Mouse (Mus musculus): ENCODE results near the gene Irf8. TPM values are rescaled to one million over a fixed set of nuclear protein-coding genes. Genes with fewer than 3 reads are reported as not detected.
"Not testable (repeated sequence)": the region's sequence is repeated elsewhere in the genome, so short reads cannot be mapped to it uniquely, and the experiment has no call there.

Gene Irf8
- polyA plus RNA-seq, 1 experiment from 2014 or later, result 3.1 TPM

DNA sequence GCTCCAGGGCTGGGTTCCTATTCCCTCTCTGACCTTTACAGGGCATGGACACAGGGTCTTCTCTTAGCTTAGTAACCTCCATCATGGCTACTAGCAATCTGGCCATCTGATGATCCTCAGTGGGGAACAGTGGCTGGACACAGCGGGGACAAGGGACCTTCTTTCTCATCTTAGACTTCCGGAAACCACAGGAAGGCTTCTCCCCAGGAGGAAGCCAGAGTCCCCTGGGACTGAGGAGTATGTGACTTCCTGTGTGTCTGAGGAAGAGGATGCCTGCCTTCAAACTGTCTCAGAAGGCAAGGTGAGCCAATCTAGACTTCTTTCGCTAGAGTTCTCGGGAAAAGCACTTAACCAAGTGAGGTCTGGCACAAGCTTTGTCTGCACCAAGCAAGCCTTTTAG is 36.1 kb upstream of the Irf8 start:
- ATAC-seq (ENCODE audit: low FRiP score), result no peak
- Histone ChIP-seq H3K36me3 (replicated peaks) (no peaks in the 10 kb centered on the region), H3K27me3 (peaks cover 4% of the 10 kb centered on the region; the same call in 1 of the 2 replicates), H3K4me2 (no peak overlapping the region), H3K4me3 (replicated peaks) (no peak overlapping the region), H3K4me1 (no peaks in the 10 kb centered on the region), H3K9ac (no peak overlapping the region), H3K9me3 (no peaks in the 10 kb centered on the region), H3K27ac (no peak overlapping the region)
- WGBS, result 89% methylated on average over 4 of the region's 4 CpGs

DNA sequence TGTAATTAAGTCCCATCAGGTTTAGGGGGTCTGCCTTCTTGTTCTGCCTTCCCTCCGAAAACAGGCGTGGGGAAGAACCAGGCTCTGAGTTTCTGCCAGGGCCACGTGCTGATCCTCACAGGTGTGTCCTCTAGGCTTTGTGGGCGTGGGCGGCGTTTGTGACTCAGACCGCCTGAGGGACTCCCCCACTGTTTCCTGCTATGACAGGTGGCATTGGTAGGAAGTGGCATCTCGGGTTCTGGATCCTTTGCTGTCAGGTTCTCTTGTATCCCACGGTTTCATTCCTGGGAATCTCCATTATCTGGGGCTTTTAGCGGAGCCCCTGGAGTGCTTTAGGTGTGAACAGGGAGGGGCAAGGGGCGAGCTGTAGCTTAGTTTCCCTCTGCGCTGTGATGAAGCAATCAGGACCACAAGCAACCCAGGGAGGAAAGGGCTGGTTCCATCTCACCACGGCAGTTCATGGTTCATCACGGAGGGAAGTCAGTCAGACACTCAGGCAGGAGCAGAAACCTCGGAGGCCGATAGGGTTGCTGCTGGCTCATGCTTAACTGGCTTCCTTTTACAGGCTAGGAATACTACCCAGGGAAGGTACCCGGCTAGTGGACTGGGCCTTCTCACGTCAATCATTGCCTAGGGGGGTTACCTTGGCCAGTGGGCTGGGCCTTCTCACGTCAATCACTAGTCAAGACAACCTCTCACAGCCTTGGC is 34.2 kb upstream of the Irf8 start:
- no peaks in the 10 kb centered on the region for H3K9me3 ChIP-seq
- H3K9ac ChIP-seq, result no peak overlapping the region
- ATAC-seq (ENCODE audit: low FRiP score), result no peak
- H3K4me3 ChIP-seq (replicated peaks), result no peak overlapping the region
- H3K27me3 ChIP-seq, result no peaks in the 10 kb centered on the region
- no peak overlapping the region for H3K27ac ChIP-seq
- 71% methylated on average over 19 of the region's 19 CpGs for WGBS
- H3K36me3 ChIP-seq (replicated peaks), result no peaks in the 10 kb centered on the region
- H3K4me1 ChIP-seq, result no peaks in the 10 kb centered on the region
- no peak overlapping the region for H3K4me2 ChIP-seq

DNA sequence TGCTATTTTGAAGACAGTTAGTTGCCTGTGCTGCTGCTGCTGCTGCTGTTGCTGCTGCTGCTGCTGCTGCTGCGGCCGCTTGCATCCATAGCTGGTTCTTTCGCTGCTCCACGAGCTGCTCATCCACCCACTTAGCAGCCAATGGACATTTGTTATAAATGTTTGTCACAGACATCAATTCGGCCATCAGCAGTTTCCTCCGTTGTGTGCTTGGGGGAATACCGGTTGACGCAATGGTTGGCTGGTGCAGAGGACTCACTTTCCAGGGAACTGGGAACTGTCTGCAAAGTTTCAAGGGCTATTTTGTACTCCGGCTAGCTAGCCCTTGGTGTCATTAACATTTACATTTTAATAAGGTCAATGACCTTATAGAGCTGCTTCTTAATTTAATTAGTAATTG is 32.0 kb upstream of the Irf8 start:
- Histone ChIP-seq H3K9ac (no peak overlapping the region), H3K27me3 (no peaks in the 10 kb centered on the region), H3K9me3 (no peaks in the 10 kb centered on the region), H3K4me3 (replicated peaks) (no peak overlapping the region), H3K4me2 (no peak overlapping the region), H3K27ac (no peak overlapping the region), H3K36me3 (replicated peaks) (no peaks in the 10 kb centered on the region), H3K4me1 (no peaks in the 10 kb centered on the region)
- 77% methylated on average over 9 of the region's 9 CpGs for WGBS
- no peak for ATAC-seq (ENCODE audit: low FRiP score)

DNA sequence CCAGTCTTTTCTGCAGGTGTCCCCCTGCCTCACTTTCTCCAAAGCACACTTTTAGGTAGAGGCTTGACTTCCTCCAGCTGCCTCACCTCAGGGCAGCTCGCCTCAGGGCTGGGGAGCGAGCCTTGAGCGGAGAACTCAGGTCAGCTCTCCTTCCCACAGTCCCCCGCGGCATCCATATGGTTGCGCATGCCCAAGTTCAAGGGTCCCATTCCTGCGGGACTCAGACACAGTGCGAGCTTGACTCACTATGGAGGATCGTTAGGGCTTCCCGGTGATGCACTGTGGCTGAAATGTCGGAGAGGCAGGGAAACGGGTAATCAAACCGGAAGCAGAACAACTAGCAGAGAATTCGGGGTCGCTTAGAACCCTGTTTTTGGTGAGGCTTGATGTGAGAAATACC is 31.0 kb upstream of the Irf8 start:
- Histone ChIP-seq H3K9me3 (no peaks in the 10 kb centered on the region), H3K27me3 (no peaks in the 10 kb centered on the region), H3K4me2 (no peak overlapping the region), H3K36me3 (replicated peaks) (no peaks in the 10 kb centered on the region), H3K4me1 (no peaks in the 10 kb centered on the region), H3K4me3 (replicated peaks) (no peak overlapping the region), H3K27ac (no peak overlapping the region), H3K9ac (no peak overlapping the region)
- ATAC-seq (ENCODE audit: low FRiP score), result no peak
- 88% methylated on average over 15 of the region's 15 CpGs for WGBS

DNA sequence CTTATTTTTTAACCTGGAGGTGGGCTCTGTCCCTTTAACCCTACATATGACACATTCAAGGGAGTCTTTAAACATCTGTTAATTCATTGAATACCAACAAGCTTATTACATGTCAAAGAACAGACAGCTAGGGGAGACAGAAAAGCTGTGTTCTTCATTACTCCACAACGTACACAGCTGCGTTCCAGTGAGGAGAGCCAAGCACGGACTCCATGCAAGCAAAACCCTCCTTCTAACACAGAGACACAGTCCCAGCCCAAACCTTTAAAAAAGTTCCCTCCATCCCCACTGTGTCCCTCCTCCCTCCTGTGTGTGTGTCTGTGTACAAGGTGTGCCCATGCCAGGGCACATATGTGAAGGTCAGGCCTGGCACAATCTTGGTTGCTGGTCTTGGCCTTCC is 30.0 kb upstream of the Irf8 start:
- no peak overlapping the region for H3K4me3 ChIP-seq (replicated peaks)
- no peaks in the 10 kb centered on the region for H3K27me3 ChIP-seq
- H3K4me1 ChIP-seq, result no peaks in the 10 kb centered on the region
- no peak overlapping the region for H3K9ac ChIP-seq
- H3K4me2 ChIP-seq, result no peak overlapping the region
- no peak for ATAC-seq (ENCODE audit: low FRiP score)
- no peak overlapping the region for H3K27ac ChIP-seq
- no peaks in the 10 kb centered on the region for H3K9me3 ChIP-seq
- 81% methylated on average over 3 of the region's 3 CpGs for WGBS
- no peaks in the 10 kb centered on the region for H3K36me3 ChIP-seq (replicated peaks)

DNA sequence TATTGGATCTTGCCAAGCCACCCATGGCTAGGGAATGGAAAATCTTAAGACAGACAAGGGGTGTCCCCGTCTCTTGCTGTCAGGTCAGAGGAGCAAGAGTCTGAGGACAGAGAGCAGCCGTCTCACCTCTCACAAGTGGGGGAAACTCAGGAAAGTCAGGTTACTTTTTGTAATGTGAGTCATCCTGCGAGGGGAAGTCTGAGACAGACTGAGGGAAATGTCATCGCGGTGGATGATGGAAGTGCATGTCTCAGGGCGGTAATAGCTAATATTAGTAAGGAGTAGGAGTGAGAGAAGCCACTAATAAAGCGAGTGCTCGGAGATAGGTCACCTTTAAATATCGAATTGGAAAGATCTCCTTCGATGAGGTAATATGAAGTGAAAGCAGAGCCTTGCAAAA is 27.0 kb upstream of the Irf8 start:
- Histone ChIP-seq H3K4me2 (no peak overlapping the region), H3K27ac (no peak overlapping the region), H3K27me3 (no peaks in the 10 kb centered on the region), H3K4me1 (no peaks in the 10 kb centered on the region), H3K36me3 (replicated peaks) (no peaks in the 10 kb centered on the region), H3K9ac (no peak overlapping the region), H3K9me3 (no peaks in the 10 kb centered on the region), H3K4me3 (replicated peaks) (no peak overlapping the region)
- 86% methylated on average over 10 of the region's 10 CpGs for WGBS
- ATAC-seq (ENCODE audit: low FRiP score), result no peak

DNA sequence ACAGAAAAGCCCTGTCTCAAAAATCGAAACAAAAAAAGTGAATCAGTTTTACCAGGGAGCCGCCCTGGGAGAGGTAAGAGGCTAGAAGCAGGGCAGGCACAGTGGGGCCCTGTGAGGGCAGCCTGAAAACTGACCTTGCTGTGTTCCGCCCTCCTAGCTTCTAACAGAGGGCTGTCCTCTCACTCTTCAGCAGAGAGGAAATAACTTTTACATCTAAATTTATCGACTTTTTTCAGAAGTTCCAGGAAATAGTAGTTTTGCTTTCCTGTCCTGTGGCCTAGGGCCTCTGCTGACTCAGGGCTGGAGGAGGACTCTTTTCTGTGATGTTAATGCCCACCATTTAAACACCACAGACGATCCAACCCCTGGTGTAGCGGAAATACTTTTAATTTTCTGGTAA is 21.0 kb upstream of the Irf8 start:
- no peak overlapping the region for H3K27ac ChIP-seq
- H3K9ac ChIP-seq, result no peak overlapping the region
- H3K4me3 ChIP-seq (replicated peaks), result no peak overlapping the region
- H3K36me3 ChIP-seq (replicated peaks), result no peaks in the 10 kb centered on the region
- H3K4me1 ChIP-seq, result no peaks in the 10 kb centered on the region
- no peaks in the 10 kb centered on the region for H3K9me3 ChIP-seq
- no peaks in the 10 kb centered on the region for H3K27me3 ChIP-seq
- WGBS, result 90% methylated on average over 6 of the region's 6 CpGs
- no peak for ATAC-seq (ENCODE audit: low FRiP score)
- H3K4me2 ChIP-seq, result no peak overlapping the region

DNA sequence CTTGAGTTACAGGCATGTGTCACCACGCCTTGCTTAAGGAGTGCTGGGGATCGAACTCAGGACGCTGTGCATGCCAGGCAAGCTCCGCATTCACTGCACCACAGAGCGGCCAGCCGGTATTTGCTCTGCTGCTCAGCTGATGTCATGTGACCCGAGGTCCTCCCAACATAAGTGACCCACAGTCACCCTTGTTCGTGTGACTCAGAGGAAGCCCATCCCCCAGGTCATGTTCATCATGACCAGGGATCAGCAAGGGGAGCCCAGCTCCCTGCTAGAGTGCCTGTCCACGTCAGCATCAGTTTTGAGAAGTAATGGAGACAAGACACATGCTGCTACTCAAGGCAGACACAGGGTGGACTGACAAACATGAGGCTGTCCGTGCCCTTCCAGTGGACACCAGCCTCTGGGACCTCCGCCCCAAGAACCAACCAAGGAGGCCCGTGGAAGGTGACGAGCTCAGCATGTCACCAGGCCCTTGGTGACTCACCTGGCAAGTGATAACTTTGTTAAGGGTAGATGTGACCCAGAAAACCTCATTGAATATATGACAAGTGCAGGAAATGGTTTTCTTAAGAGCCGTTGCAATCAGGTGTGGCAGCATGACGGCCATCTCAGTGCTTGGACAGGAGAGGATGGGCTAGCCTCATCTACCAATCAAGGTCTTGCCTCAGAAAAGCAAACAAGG is 20.0 kb upstream of the Irf8 start:
- no peaks in the 10 kb centered on the region for H3K36me3 ChIP-seq (replicated peaks)
- H3K9ac ChIP-seq, result no peak overlapping the region
- no peaks in the 10 kb centered on the region for H3K9me3 ChIP-seq
- no peak overlapping the region for H3K27ac ChIP-seq
- 84% methylated on average over 15 of the region's 15 CpGs for WGBS
- no peak for ATAC-seq (ENCODE audit: low FRiP score)
- no peaks in the 10 kb centered on the region for H3K27me3 ChIP-seq
- H3K4me1 ChIP-seq, result no peaks in the 10 kb centered on the region
- H3K4me3 ChIP-seq (replicated peaks), result no peak overlapping the region
- H3K4me2 ChIP-seq, result no peak overlapping the region

DNA sequence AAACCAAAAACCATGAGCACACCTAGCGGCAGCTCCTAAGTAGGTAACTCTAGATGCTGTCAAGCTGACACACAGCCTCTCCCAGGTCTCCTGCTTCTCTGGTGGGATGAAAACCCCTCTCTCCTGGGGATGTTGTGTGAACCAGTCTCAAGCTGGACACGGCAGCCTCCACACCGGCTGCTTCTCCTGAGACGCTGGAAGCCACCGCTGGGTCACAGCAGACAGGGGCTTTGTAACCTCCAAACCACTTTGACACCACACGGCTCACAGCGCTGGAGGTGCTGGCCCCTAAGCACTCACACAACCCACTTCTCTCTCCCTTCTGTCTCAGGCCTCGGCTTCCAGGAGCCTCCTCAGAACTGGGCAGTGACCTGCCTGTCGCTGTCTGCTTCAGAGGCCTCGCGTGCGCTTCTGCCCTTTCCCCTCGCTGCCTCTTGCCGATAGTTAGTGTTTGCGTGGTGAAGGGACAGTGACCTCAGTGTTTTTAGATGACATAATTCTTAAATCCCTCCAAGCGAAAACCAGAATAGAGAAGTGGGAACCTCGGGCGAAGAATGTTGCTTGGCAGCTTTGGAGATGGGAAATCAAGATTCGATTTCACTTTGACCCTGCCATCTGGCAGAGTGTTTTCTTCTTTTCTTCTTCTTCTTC is 16.4 kb upstream of the Irf8 start:
- Histone ChIP-seq H3K36me3 (replicated peaks) (no peaks in the 10 kb centered on the region), H3K4me3 (replicated peaks) (no peak overlapping the region), H3K9ac (no peak overlapping the region), H3K4me2 (no peak overlapping the region), H3K27me3 (no peaks in the 10 kb centered on the region), H3K9me3 (0 out of 2 replicates have a peak, but pooled peaks cover 4% of the 10 kb centered on the region), H3K4me1 (no peaks in the 10 kb centered on the region), H3K27ac (no peak overlapping the region)
- ATAC-seq (ENCODE audit: low FRiP score), result no peak
- 71% methylated on average over 19 of the region's 19 CpGs for WGBS

DNA sequence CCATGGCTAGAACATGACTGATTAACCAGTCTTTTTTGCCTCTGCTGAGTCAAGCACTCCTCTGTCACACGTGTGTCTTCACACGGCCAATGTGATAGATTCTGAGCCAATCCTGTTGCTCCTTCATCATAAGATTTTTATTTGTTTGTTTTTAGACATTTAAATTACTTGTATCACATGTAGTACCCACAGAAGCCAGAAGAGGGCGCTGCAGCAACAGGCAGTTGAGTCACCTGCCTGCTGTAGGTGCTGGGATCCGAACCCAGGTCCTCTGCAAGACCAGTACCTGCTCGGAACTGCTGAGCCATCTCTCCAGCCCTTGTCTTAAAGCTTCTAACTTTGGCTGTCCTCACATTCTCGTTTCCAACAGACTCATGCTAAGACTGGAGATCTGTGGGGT is 13.1 kb upstream of the Irf8 start:
- H3K4me2 ChIP-seq, result no peak overlapping the region
- 71% methylated on average over 6 of the region's 6 CpGs for WGBS

DNA sequence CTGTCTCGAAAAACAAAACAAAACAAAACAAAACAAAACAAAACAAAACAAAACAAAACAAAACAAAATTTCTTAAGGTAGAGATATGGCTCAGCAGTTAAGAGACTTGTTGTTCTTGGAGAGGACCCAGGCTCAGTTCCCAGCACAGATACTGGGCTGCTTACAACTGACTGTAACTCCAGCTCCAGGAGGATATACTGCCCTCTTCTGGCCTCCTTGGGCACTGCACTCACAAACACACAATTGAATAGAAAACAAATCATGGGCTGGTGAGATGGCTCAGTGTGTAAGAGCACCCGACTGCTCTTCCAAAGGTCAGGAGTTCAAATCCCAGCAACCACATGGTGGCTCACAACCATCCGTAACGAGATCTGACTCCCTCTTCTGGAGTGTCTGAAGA is 12.1 kb upstream of the Irf8 start:
- not testable (repeated sequence) for H3K4me3 ChIP-seq (replicated peaks); H3K27me3 ChIP-seq; H3K27ac ChIP-seq; ATAC-seq (ENCODE audit: low FRiP score); H3K9me3 ChIP-seq; H3K4me1 ChIP-seq; H3K9ac ChIP-seq; H3K4me2 ChIP-seq; H3K36me3 ChIP-seq (replicated peaks)
- WGBS, result 92% methylated on average over 4 of the region's 4 CpGs

More for the DNA sequence above, 13.1 kb upstream of the Irf8 start:
- H3K36me3 ChIP-seq (replicated peaks), result no peaks in the 10 kb centered on the region
- no peaks in the 10 kb centered on the region for H3K27me3 ChIP-seq
- H3K9ac ChIP-seq, result no peak overlapping the region
- H3K4me3 ChIP-seq (replicated peaks), result no peak overlapping the region
- no peak overlapping the region for H3K27ac ChIP-seq
- 0 out of 2 replicates have a peak, but pooled peaks cover 3% of the 10 kb centered on the region for H3K4me1 ChIP-seq
- ATAC-seq (ENCODE audit: low FRiP score), result no peak
- H3K9me3 ChIP-seq, result 0 out of 2 replicates have a peak, but pooled peaks cover 4% of the 10 kb centered on the region

DNA sequence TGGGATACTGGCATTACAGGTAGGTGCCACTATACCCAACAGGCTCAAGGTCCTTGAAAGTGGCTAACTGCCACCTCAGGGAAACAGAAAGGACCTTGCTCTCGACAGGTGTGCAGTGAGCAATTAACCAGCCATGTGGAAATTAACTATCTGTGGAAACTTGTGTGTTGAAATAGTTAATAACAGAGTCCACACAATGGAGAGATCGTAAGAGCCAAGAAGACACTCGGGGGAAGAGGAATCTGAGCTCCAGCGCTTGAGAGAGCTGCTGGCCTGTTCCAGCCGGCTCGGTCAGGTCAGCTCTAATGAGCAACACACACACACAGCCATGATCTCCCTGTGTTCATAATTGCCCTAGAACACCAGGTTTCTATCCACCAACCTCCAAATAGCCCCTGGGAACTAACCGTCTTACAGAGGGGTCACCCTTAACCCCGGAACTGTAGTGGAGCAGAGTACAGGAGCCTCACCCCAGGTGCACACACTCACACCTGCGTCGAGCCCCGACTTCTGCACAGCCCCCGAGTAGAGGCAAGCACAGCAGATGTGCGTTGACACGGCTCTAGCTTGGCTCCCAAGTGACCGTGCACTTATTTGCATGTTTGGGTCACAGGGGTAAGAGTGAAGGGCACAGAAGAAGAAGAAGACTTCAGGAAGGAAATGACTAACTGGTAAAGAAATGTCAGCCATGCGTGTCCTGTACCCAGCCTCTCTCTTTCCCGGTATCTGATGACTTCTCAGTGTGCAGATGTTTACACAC is 11.2 kb upstream of the Irf8 start:
- H3K27ac ChIP-seq, result no peak overlapping the region
- no peak overlapping the region for H3K4me3 ChIP-seq (replicated peaks)
- no peaks in the 10 kb centered on the region for H3K27me3 ChIP-seq
- H3K4me1 ChIP-seq, result 0 out of 2 replicates have a peak, but pooled peaks cover 3% of the 10 kb centered on the region
- ATAC-seq (ENCODE audit: low FRiP score), result no peak
- no peak overlapping the region for H3K9ac ChIP-seq
- 0 out of 2 replicates have a peak, but pooled peaks cover 4% of the 10 kb centered on the region for H3K9me3 ChIP-seq
- no peak overlapping the region for H3K4me2 ChIP-seq
- WGBS, result 86% methylated on average over 17 of the region's 17 CpGs
- H3K36me3 ChIP-seq (replicated peaks), result no peaks in the 10 kb centered on the region
